Mouse (Mus musculus) neural tube, embryonic 11.5 days (tissue): ENCODE measurements at regions not wholly inside any gene's neighbourhood (a gene's known extent, or its start where the extent isn't known, plus 50 kb on each side); places are given as distances from the start of the nearest gene placed in this dataset.

Experiments
- ATAC-seq: fragments of 200-750 bp; cut with Nextera tagmentation; 2 replicates; pipeline ENCODE4 v1.8.0; 2017; ENCODE audit warnings: moderate number of reproducible peaks, mild to moderate bottlenecking, moderate TSS enrichment, moderate library complexity; ENCODE audit not compliant: insufficient read depth, low FRiP score, low TSS enrichment
- DNase-seq: peaks from one replicate; pipeline ENCODE4 v3.0.0-alpha.2; 2015; ENCODE audit warnings: low spot score
- H3K27ac ChIP-seq: fragments of 300-500 bp; sonication (generic); 2 replicates; pipeline ENCODE4 v1.5.1; 2014; ENCODE audit warnings: low read depth, mild to moderate bottlenecking, low read length
- H3K27me3 ChIP-seq: fragments of 300-500 bp; sonication (generic); 2 replicates; pipeline ENCODE4 v1.6.1; 2014; ENCODE audit warnings: mild to moderate bottlenecking, low read length, mixed read lengths; ENCODE audit not compliant: control insufficient read depth, insufficient read depth
- H3K36me3 ChIP-seq: fragments of 300-500 bp; sonication (generic); 2 replicates; pipeline ENCODE4 v1.6.1; 2014; ENCODE audit warnings: mild to moderate bottlenecking, low read length, moderate library complexity, mixed read lengths; ENCODE audit not compliant: control insufficient read depth, insufficient read depth
- H3K4me1 ChIP-seq: fragments of 300-500 bp; sonication (generic); 2 replicates; pipeline ENCODE4 v1.6.1; 2014; ENCODE audit warnings: low read length, mixed read lengths; ENCODE audit not compliant: control insufficient read depth, insufficient read depth
- H3K4me2 ChIP-seq: fragments of 300-500 bp; sonication (generic); 2 replicates; pipeline ENCODE4 v1.6.1; 2014; ENCODE audit warnings: low read depth, mild to moderate bottlenecking, moderate library complexity
- H3K4me3 ChIP-seq: fragments of 300-500 bp; sonication (generic); 2 replicates; pipeline ENCODE4 v1.5.1; 2014; ENCODE audit warnings: low read depth, low read length
- H3K9ac ChIP-seq: fragments of 300-500 bp; sonication (generic); 2 replicates; pipeline ENCODE4 v1.6.1; 2014; ENCODE audit warnings: mild to moderate bottlenecking, low read length
- H3K9me3 ChIP-seq: fragments of 300-500 bp; sonication (generic); 2 replicates; pipeline ENCODE4 v1.6.1; 2016; ENCODE audit warnings: low read length; ENCODE audit not compliant: control insufficient read depth
- WGBS: fragments of 180-500 bp; shearing (Covaris S2); extraction: QIAGEN DNeasy Blood & Tissue Kit; methylation state at CpG from one replicate; pipeline ENCODE4 v1.1.7; 2014; 5-methylcytosine and 5-hydroxymethylcytosine counted together

DNA sequence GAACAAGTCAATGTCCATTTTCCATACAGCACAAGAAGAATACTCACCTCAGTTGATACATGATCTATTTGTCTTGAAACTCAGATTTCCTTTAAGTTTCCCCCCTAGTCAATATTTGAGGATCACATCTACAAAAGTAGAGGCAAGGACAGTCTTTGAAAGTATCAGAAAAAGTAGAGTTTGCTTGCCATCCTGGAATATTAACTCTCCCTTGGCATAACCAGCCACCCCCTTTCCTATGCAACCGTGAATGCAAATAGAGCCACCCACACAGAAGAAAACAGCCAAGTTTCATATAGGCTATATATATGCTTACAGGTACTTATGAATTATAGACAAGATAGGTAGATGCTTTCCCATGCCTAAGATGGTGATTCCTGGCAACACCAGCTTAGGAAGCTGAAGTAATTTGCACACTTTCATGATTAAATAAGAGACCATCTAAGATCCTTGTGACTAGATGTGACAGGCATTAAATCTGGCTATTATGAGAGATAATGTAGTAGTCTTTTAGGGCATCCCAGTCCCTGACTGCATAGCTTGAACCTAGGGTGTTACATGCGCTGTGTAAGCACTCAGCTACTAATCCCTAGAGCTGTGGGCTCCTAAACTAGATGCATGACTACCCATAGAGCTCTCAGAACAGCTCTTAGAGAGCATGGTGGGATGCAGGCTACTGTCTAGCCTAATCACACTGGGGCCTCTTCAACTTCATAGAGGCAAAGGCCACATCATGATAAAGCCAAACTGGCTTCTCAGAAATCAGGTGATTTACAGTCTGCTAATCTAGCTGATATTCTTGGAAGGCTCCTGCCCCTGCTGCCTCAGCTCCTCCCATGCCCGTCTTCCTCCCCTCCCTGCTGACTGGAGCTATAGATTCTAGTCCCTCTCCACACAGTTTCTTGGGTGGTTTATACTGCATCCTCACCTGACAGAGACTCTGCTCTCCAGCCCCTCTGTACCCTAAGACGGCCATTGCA, 829.5 kb downstream of the Kcnj2 start:
- Histone ChIP-seq H3K9ac (no peak overlapping the region), H3K36me3 (no peaks in the 10 kb centered on the region), H3K4me2 (no peak overlapping the region), H3K4me3 (no peak overlapping the region), H3K27ac (no peak overlapping the region), H3K27me3 (no peaks in the 10 kb centered on the region), H3K4me1 (no peaks in the 10 kb centered on the region), H3K9me3 (no peaks in the 10 kb centered on the region)
- 78% methylated on average over 4 of the region's 4 CpGs for WGBS
- no peak for ATAC-seq
- DNase-seq, result no peak

DNA sequence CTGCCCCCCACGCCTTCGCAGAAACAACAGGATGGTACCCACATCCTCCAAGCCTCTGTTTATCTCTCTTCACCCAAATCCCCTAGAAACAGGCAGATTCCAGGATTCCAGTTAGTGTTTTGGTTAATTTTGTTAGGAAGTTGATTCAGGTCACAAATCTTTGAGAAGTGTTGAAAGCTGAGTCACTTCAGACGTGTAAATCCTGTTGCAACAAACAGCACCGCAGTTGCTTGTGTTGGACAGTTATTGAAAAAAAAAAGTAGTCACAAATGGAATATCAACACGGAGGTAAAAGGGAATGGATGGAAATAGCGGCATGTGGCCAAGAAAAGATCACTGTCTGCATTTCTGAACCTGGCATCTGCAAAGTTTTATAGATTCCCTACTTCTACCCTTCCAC, 831.0 kb downstream of the Kcnj2 start:
- H3K4me1 ChIP-seq, result no peaks in the 10 kb centered on the region
- H3K27ac ChIP-seq, result no peak overlapping the region
- H3K4me2 ChIP-seq, result no peak overlapping the region
- H3K36me3 ChIP-seq, result no peaks in the 10 kb centered on the region
- no peaks in the 10 kb centered on the region for H3K9me3 ChIP-seq
- H3K27me3 ChIP-seq, result no peaks in the 10 kb centered on the region
- no peak overlapping the region for H3K4me3 ChIP-seq
- DNase-seq (no peak), ATAC-seq (no peak)
- H3K9ac ChIP-seq, result no peak overlapping the region
- 87% methylated on average over 6 of the region's 6 CpGs for WGBS

DNA sequence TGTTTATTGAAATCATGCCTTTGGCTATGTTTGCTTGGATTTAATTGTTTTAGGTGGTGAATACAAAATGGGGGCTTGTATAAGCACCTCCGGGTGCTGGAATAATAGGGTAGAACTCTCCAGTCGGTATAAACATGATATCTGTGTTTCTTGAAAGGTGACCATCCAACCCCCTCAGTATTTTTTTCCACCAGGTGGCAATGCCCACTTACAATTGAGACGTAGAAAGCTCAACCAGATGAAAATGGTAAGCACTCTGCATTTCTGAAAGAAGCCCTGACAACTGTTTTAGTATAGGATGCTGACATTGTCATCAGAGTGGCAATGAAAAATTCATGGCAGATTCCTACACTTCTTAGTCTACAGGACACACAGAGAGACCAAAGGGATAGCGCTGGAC, 838.1 kb downstream of the Kcnj2 start:
- no peak overlapping the region for H3K4me2 ChIP-seq
- no peak overlapping the region for H3K4me3 ChIP-seq
- WGBS, result 84% methylated on average over 4 of the region's 4 CpGs
- ATAC-seq, result no peak
- DNase-seq, result no peak
- no peak overlapping the region for H3K9ac ChIP-seq
- no peaks in the 10 kb centered on the region for H3K4me1 ChIP-seq
- no peaks in the 10 kb centered on the region for H3K9me3 ChIP-seq
- H3K36me3 ChIP-seq, result no peaks in the 10 kb centered on the region
- H3K27ac ChIP-seq, result no peak overlapping the region
- no peaks in the 10 kb centered on the region for H3K27me3 ChIP-seq

DNA sequence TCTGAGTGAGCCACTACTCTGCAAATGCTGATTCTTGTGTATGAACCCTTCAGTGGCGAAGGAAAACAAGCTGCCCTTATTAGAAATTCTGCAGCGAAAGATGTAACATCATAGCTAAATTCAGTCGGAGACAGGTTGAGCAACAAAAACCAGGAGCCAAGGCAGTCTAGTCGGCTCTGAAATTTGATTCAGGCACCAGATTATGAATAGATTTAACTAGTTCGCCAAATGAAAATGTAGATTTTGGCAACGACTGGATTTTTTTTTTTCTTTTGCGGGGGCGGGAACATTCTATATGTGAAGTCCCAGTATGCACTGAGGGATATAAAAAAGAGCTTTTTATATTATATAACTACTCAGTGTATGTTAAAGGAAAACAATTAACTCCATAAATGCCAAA, 847.9 kb downstream of the Kcnj2 start:
- H3K9me3 ChIP-seq, result no peaks in the 10 kb centered on the region
- DNase-seq (no peak), ATAC-seq (no peak)
- H3K9ac ChIP-seq, result no peak overlapping the region
- H3K4me1 ChIP-seq, result no peaks in the 10 kb centered on the region
- H3K36me3 ChIP-seq, result no peaks in the 10 kb centered on the region
- H3K4me3 ChIP-seq, result no peak overlapping the region
- H3K27me3 ChIP-seq, result no peaks in the 10 kb centered on the region
- WGBS, result 94% methylated on average over 8 of the region's 8 CpGs
- H3K4me2 ChIP-seq, result no peak overlapping the region
- H3K27ac ChIP-seq, result no peak overlapping the region

DNA sequence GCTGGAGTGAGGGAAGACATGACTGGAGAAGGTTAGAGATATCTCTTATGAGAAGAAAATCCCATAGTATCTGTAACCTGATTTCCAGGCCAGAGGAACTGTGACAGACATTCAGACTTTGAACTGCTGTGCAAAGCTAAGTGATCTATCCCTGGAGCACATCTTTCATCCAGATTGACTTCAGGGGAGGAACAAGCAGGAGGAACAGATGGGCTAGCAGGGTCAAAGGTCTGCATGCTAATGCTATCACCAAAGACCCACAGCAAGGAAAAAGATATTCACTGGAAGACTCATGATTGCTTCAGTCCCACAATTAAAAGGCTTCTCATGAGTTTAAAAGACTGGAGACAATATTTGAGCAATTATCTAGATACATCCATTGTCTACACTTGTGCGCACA, 855.7 kb upstream of the Sox9 start:
- Histone ChIP-seq H3K9ac (no peak overlapping the region), H3K4me3 (no peak overlapping the region), H3K27me3 (no peaks in the 10 kb centered on the region), H3K27ac (no peak overlapping the region), H3K4me1 (no peaks in the 10 kb centered on the region), H3K36me3 (no peaks in the 10 kb centered on the region), H3K4me2 (no peak overlapping the region), H3K9me3 (no peaks in the 10 kb centered on the region)
- no peak for ATAC-seq
- WGBS, result 89% methylated on average over 1 of the region's 1 CpGs
- DNase-seq, result no peak

DNA sequence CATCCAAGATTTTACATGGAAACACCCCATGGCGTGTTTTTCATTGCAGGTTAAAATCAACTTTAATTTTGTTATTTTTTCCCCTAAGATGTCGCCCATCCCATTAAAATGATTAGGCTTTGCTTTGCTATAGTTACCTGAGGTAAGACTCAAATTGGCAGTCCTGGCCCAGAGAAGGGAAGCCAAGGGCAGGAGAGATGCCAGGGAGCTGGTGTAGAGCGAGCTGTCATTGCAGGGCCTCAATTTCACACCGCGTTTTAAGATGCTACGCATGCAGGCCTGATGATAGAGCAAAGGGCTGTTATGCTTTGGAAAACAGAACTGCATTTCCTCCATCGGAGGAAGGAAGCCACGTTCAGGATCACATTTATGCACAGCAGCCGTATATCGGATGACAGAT, 852.7 kb upstream of the Sox9 start:
- Histone ChIP-seq H3K4me2 (no peak overlapping the region), H3K9me3 (no peaks in the 10 kb centered on the region), H3K27me3 (no peaks in the 10 kb centered on the region), H3K36me3 (no peaks in the 10 kb centered on the region), H3K9ac (no peak overlapping the region), H3K4me1 (no peaks in the 10 kb centered on the region), H3K4me3 (no peak overlapping the region), H3K27ac (no peak overlapping the region)
- 68% methylated on average over 10 of the region's 10 CpGs for WGBS
- ATAC-seq, result no peak
- peak; percentile 19 for DNase-seq

DNA sequence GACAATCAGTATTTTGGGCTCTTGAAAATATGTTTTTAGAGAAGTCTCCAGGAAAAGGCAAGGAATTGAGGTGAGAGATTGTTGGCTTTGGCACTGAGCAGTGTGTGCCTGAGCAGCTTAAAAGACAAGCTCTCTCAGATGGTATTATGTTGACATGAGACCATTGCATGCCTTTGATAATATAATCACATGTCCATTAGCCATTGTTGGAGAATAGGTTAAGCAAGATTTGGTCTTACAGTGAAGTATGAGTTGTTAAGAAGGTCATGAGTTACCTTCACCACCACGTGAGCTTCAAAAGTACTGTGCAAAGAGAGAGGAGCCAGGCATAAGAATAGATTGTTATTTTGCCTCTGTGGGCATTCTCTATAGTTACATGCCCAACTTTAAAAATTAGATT, 850.0 kb upstream of the Sox9 start:
- no peaks in the 10 kb centered on the region for H3K9me3 ChIP-seq
- H3K27me3 ChIP-seq, result no peaks in the 10 kb centered on the region
- H3K36me3 ChIP-seq, result no peaks in the 10 kb centered on the region
- no peak overlapping the region for H3K27ac ChIP-seq
- DNase-seq (no peak), ATAC-seq (no peak)
- H3K9ac ChIP-seq, result no peak overlapping the region
- 81% methylated on average over 1 of the region's 1 CpGs for WGBS
- no peaks in the 10 kb centered on the region; the same call in 1 of the 2 replicates for H3K4me1 ChIP-seq
- H3K4me2 ChIP-seq, result no peak overlapping the region
- no peak overlapping the region for H3K4me3 ChIP-seq

DNA sequence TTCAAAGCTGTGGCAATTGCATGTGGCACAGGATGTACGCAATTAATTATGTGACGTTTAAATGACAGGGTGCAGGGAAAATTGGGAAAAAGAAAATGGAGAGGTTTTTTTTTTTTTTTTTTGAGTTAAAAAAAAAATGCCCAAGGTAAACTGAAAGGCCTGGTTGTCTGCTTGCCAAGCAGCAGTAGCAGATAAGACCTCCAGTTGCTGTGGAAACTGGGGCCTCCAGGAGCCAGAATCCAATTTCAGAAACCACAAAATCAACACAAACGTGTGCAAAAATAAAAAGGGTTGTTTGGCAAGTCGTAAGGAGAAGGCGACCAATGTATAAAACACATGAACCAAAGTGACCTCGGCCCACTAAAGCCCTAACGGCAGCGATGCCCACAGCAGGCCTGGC, 837.7 kb upstream of the Sox9 start:
- Histone ChIP-seq H3K27ac (no peak overlapping the region), H3K4me2 (no peak overlapping the region), H3K4me1 (no peaks in the 10 kb centered on the region), H3K36me3 (no peaks in the 10 kb centered on the region), H3K4me3 (no peak overlapping the region), H3K27me3 (no peaks in the 10 kb centered on the region), H3K9ac (no peak overlapping the region), H3K9me3 (no peaks in the 10 kb centered on the region)
- DNase-seq (no peak), ATAC-seq (no peak)
- 73% methylated on average over 8 of the region's 8 CpGs for WGBS

DNA sequence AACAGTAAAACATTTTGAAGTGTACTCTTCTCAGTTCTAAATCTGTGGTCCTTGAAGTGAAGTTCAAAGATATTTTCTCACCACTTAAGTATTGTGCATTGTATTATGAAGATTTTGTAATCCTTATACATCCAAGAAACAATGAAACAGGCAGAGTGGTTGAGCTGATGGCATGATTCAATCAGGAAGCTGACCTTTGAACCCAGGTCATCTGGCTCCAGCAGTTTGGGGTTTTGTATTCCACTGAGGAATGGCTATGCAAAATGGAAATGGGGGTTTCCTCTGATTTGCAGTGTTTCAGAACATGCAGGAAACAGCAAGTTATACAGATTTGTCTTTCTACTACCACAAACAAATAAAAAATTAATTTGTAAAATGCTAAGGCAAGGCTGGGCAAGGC, 836.2 kb upstream of the Sox9 start:
- H3K27ac ChIP-seq, result no peak overlapping the region
- H3K36me3 ChIP-seq, result no peaks in the 10 kb centered on the region
- no peak overlapping the region for H3K4me3 ChIP-seq
- ATAC-seq (no peak), DNase-seq (no peak)
- no peak overlapping the region for H3K4me2 ChIP-seq
- H3K27me3 ChIP-seq, result no peaks in the 10 kb centered on the region
- H3K9ac ChIP-seq, result no peak overlapping the region
- no peaks in the 10 kb centered on the region for H3K4me1 ChIP-seq
- H3K9me3 ChIP-seq, result no peaks in the 10 kb centered on the region
